Mouse (Mus musculus) adrenal gland, postnatal 10 days (tissue): ENCODE measurements around the gene Usp5. TPM values are rescaled to one million over a fixed set of nuclear protein-coding genes. Genes with fewer than 3 reads are reported as not detected.

Experiments used
- DNase-seq: peaks from one replicate; pipeline ENCODE4 v3.0.0; 2021; ENCODE audit warnings: mixed read lengths
- long read RNA-seq, 2 experiments: library from polyadenylated mRNA; stranded (forward); transcript quantifications; one replicate each; pipeline ENCODE4 v2.0.0; 2021
- total RNA-seq, 2 experiments: library from RNA; stranded (reverse); gene quantifications; 2 replicates each; pipeline ENCODE4 v1.2.3; 2021

The Usp5 gene
- total RNA-seq = 100 to 1,000 TPM in 1 of 2 experiments, 10 to 100 TPM in 1; 89.2 to 111 TPM
- long read RNA-seq, experiment 1, transcript Usp5-201 (20 exons, 3,213 nt) = minor isoform, 6 of 133 reads
- long read RNA-seq, experiment 1, transcript Usp5-202 (20 exons, 3,076 nt) = major isoform, 66 of 133 reads
- long read RNA-seq, experiment 1, partial matches to known transcripts = 53 of 133 reads
- long read RNA-seq, experiment 1, other reads (novel, unspliced or antisense) = 8 of 133 reads
- long read RNA-seq, experiment 2, transcript Usp5-202 (20 exons, 3,076 nt) = major isoform, 37 of 58 reads
- long read RNA-seq, experiment 2, partial matches to known transcripts = 7 of 58 reads
- long read RNA-seq, experiment 2, other reads (novel, unspliced or antisense) = 13 of 58 reads

DNA sequence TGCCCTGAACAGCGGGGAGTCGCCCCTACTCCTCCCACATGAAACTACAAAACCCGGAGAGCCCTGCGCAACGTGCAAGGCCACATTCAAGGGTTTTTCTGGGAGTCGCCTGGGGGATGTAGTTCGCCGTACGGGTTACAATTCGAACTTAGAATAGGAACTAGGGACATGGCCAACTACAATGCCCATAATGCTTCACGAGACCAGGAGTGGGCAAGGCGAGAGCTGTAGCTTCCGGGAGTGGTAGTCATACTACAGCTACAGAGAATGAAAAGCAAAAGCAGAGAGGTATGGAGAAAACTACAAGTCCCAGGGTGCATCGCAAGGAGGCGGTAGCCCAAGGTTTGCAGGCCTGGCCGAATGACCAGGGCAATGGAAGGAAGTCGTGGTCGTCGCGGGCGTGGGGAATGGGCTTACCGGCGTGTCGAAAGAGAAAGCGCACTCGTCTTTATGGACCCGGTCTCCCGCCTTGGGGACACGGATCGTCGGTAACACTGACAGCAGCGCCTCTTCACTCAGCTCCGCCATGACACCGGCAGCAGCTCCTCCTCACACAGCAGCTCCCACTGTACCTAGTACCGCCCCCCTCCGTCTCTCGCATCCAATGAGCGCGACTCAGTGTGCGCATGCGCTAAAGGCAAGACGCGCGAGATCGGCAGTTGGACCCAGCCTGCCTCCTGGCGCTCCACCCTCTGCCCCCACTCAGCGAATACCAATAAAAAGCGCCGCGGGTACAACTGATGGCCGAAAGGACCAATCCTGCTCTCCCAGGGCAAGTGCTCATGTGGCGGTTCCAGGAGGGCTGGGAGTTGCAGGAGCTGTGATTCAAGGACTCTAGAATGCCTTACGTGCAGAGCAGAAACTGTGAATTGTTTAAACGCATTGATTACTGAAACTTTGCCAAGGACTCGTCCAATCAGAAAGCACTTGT is at the start of gene Usp5, which contains the start of gene Cdca3:
Gene Usp5 (minus strand): TSS at position 617 of the 931 bp plus-strand sequence.
Gene Cdca3 (plus strand): TSS at position 680 of the 931 bp plus-strand sequence.
- DNase-seq = peak; percentile 98

DNA sequence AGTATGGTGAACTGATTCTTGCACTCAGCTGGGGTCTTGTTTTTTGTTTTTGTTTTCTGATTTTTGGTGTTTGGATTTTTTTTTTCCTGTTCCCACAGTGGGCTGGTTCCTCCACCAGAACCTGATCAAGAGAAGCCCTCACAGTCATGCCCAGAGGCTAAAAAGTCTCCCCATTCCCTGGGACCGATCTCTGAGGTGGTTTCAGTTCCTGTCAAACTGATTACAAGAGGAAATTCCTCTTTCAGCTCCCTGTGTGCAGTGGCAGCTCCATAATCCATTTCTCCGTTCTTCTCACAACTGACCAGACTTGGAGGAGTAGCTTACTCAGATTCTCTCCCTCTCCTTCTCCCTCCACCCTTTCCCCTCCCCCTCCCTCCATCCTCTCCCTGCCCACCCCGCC is 45.1 kb upstream of the Usp5 start:
- no peak for DNase-seq

DNA sequence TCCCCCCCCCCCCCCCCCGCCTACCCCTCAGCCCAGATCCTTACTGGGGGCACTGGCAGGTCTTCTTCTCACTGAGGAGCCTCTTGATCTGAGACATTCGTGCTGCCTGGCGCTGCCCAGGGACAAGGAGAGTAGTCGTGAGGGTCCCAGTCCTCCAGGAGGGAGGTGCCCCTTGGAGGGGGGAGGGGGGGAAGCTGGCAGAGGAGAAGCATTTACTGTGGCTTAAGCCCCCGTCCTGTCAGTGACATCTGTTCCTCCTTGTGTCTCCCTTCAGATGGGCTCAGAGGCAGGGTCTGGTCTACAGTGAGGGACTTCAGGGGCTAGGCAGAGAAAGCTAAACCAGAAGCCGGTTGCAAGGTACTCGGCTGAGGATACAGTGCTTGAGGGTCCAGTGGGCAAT is 37.3 kb upstream of the Usp5 start:
- DNase-seq = no peak

DNA sequence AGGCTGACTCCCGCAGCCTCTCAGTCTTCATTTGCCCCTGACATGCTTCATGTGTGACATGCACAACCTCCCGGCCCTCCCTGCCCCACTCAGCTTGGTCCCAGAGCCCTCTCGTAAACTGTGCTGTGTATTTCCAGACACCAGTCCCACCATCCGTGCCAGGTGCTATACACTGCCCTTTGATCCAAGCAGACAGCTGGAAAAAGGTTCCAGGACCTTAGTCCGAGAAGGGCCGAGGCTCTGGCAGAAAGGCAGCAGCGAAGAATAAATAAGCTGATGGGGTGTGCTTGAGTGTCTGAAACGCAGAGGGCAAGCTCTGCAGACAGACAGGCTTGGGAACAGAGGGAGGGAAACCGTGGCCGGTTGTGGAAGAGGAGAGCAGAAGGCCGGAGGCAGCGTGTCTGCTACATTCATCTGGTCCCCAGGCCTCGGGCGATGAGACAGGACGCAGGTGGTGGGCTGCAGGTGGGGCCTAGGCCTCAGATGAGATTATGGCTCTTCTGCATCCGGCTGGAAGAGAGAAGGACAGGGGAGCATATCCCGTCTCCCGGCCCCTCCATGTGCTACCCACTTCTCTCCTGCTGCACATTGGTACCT is 36.6 kb upstream of the Usp5 start:
- DNase-seq = no peak

DNA sequence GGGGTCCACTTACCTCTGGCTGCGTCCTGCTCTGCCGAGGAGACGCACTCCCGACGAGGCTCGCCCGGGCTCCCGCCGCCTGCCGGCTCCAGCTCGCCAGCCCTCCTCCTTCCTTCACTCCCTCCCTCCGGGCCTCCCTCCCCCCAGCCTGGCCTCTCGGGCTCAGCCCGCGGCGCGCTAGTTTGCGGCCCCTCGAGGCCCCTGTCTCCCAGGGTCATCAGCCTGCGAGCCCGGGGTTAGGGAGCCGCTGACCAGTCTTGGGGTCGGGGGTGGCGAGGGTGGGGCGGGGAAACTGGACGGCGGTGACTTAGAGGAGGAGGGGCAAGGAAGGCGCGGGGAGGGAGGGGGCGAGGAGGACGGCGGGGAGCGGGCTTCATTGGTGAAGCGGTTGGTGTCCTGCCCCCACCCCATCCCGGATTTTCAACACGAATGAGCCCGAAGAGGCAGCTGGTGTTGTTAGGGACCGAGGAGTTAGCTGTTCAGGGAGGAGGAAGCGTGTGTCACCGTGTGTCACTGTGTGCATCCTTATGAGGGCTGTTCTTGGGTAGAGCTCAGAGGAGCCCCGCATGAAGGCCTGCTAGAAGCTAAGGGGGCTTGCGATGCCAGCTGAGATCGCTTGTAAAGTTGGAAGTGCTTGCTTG is 34.5 kb upstream of the Usp5 start, which contains the start of gene Gpr162:
Gene Gpr162 (minus strand): TSS at position 326 of the 641 bp plus-strand sequence.
- peak; percentile 80 for DNase-seq

DNA sequence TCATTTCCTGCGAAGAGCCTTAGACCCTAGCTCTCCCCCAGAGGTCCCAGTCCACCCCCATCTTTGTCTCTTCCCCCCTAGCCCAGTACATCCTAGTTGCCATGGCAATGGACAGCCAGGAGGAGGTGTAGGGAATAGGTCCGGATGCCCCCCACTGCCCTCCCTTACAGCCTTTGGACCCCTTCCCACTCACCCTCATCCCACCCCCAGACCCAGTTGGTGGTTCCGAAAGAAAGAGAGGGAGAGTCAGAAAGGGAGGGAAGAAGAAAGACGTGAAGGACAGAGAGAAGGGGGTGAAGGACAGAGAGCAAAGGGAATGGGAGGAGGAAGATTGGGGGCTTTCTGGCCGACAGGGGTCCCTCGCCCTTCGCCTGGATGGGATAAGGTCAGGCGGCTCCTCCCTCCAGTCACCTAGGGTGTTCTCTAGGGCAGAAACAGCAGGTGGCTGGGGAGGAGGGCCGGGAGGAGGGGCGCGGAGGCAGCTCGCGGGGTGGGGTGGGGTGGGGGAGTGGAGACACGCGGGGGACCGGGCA is 33.9 kb upstream of the Usp5 start:
- DNase-seq = no peak

DNA sequence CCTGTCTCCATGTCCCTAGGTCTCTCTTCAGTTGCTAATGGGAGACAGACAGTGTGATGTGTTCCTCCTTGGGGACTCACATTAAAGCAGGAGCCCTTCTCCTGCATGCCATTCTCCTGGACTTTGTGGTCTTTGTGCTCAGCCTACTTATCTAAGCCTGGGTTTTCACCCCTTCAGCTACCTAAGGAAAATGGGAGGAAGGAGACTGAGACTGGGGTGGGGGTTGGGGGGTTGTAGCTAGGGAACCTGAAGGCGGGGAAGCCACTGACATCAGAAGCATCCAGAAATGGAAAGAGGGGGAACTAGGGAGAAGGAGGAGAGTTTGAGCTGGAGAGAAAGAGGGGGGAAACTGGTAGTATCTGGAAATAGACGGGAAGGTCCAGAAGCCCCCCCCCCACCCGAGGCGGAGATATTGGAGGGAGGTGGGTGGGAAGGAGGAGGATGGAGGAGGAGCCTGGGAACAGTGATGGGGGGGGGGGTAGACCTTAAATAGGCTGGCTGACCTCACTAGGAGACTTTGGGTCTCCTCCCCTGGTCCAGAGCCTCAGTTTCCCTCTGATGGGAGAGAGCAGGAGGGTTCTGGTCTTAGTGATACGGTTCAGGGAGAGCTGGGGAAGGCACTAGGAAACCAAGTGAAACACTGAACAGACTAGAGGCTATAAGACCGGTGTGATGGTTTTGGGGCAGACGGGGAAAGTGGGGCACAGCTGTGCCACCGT is 33.3 kb upstream of the Usp5 start:
- DNase-seq = no peak

DNA sequence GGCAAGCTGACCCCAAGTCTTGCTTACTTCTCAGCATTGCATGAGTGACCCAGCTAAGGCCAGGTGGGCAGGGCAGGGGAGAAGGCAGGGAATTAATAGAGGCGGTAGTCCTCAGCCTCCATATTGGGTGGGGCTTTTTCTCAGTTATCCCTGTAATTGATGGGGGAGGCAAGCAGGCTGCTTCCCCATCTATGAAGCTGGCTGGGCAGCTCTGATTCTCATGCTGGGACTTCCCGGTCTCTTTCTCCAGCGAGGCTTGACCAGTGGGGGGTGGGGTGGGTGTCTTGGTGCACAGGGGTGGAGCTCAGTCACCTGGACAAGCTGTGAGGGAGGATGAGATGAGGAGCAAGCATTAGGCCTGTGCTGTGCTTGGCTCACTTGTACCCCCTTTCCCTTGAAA is 32.5 kb upstream of the Usp5 start:
- DNase-seq = no peak

DNA sequence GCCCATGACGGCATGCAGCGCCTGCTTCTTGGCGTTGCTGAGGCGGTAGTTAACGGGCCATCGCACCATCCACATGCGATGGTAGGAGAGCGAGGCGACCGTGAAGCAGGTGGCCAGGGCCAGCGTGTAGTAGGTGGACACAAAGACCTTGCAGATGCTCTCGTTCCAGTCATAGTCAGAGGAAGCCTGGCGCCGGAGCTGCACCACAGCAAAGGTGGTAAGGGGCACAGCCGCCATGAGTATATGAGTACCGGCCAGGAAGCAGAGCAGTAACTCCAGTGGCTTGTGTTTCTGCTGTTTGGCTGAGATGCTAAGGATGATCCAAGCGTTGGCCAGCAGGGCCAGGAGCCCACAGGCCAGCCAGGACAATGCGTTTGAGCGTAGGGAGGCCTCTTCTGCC is 32.0 kb upstream of the Usp5 start:
- no peak for DNase-seq

DNA sequence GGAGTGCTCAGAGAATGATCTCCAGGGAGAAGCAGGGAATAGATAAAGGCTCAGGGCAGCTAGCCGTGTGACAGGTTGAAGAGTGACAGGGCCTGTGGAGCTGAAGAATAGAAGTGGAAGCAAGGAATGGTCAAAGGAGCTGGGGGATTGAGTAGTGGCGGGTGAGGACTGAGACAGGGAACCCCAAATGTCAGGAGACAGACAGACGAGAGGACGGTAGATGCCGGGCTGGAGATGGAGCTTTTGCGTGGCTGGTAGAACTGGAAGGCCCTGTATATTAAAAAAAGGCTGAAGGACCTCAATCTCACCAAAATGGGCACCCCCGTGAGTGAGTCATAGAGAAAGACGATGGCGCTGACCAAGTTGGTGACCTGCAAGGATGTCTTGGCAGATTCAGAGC is 31.2 kb upstream of the Usp5 start:
- DNase-seq = no peak

DNA sequence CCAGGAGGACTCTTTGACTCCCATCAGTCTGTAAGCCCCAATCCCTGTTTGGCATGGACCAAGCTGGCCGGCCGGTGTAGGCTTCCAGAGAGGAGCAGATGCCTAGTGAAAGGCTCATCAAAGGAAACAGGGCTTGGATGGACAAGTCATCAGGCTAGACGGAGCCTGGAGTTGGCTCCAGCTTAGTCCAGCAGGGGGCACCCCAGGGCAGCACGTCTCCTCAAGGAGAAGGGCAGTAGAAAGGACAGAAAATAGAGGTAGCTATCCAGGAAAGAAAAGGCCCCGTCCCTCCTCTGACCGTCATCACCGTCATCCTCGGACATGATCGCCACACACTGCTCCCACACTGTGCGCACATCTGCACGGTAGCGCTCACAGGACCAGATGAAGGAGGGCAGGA is 30.4 kb upstream of the Usp5 start:
- DNase-seq = peak; percentile 95

DNA sequence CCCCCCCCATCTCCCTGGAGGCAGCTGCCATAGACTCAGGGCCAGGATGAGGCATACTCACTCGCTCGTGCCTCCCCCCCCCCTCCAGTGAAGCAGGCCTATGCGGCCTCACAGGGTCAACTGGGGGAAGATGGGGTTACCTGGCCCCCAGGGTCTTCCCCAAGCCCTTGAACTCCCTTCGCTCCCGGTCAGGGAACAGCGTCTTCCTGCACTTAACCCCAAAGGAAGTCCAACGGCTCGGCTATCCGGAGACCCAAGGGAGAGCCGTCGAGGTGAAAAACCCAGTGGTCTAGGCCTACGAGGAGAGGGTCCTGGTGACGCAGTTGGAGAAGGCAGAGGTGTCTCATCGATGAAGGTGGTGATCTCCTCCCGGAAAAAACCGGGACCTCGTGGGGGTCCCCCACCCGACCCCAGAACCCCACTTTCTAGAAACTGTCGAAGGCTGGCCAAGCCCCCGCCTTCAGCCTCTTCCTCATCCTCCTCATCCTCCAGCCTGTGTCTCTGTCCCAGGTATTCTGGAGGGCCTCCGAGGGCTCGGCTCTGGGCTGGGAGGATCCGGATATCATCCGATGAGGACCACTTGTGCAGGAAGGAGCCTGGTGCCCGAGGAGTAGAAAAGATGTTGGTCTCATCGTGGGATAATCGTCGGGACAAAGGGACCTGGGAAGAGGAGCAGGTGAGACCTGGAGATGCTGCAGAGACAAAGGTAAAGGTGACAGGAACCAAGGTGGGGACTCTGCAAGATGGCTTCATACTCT is 29.5 kb upstream of the Usp5 start:
- no peak for DNase-seq

DNA sequence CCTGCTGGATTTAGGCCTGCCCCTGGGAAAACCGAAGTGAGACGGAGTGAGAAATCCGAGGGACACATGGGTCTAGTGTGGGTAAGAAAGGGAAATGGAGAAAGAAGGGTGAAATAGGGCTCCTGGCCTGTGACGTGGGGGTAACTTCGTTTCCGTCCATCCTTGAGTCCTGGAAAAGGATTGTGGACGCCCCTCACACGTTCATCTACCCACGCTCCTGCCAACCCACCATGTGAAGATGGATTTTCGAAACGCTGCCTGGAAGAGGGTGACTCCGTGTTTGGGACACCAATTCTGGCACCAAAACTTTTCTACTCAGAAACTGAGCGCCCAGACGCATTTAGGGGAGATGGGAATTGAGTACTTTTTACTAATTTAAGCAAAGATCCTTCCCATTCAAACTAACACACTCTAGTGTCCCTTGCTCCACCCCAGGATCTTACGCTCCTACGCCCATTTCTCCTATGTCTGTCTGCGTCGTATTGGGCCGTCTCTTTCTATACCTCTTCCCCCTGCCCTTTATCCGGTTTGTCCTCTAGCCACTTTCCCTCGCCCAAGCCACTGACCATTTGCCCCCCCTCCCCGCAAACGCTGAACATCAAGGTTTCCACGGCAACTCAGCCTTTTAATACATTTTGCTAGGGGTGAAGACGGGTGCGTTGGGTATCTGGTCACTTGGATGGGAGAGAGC is 28.7 kb upstream of the Usp5 start:
- DNase-seq = no peak

DNA sequence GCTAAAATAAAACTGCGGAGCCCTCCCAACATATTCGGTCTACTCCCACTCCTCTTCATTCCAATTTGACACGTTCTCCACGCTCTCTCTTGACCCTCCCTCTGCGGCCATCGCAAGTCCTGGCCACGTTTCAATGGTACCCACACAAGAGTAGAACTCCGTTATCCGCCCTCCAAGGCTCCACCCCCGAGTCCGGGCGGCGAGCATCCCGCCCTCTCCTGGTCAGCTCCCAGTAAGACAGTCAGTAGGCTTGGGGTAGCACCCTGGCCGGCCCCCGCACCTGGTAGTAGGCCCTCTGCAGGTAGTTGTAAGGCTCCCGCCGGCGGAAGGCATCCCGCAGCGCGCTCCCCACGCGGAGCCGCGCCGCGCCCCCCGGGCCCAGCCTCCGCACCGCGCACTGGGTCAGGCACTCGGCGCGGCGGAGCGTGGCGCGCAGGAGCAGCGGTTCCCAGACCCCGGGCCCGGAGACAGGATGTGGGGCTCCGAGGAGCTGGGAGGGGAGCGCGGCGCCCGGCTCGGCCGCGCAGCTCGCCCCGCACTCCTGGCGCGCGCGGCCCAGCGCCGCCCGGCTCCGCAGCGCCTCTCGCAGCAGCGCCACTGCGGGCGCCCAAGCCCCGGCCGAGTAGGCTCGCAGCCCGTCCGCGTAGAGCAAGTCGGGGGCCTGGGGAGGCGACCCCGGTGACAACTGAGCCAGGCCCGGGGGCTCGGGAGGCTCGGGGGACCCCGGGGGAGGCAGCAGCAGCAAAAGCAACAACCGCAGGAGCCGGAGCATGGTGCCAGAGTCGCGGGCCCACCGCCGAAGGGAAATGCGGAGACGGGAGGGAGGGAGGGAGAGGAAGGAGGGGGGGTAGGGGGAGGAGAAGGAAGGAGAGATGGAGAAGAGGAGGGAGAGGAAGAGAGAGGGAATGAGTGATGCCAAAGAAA is 27.9 kb upstream of the Usp5 start, which contains the start of gene P3h3:
Gene P3h3 (minus strand): TSS at position 837 of the 924 bp plus-strand sequence.
- peak; percentile 87 for DNase-seq

DNA sequence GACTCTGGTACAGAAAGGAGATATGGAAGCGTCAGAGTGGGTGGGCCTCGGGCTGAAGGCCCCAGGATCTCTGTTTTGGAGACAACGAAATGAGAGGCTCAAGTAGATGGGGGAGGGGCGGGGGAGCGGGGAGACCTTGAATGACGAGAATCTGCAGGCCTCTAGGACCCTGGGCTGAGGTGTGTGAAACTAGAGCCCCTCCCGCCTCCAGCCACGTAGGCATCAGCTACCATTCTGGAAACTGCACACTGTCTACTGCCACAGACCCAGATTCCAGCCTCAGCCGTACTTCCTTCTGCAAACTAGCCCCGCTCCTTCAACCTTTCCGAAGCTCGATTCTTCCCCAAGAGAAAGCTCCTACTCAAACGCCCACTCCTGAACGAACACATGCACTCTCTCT is 27.0 kb upstream of the Usp5 start:
- DNase-seq = no peak

DNA sequence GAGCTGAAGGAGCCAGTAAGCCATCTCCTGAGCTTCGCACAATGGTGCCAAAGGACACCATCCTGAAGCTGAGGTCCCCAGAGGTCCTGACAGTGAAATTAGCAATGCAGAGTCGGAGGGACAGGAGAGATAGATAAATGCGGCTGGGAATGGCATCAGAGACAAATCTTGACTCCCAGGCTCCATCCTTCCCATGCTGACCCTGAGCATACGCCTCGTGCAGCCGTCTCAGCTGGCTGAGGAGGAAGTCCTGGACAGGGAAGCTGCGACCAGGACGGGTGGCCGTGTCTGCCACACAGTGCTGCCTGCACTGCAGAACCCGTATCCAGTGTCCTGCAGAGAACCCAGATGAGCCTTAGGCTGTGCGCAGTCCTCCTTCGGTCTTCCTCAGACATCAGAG is 25.4 kb upstream of the Usp5 start:
- no peak for DNase-seq

DNA sequence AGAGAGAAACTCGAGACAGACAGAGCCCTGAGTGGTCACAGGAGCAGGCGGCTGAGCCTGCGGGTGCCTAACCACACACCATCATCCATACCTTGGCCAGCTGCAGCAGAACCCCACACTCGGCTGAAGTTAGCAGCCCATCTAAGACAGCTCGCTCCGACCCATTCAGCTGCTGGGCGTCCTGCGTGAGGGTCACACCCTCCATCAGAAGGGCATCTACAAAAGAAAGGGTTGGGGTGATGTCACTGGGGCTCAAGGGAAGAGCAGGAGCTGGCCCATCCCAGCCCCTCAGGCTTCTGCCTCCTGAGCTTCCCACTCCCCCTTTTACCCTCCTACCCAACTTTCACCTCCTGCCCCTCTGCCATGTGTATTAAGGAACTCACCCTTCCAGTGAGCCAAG is 21.3 kb upstream of the Usp5 start:
- no peak for DNase-seq

DNA sequence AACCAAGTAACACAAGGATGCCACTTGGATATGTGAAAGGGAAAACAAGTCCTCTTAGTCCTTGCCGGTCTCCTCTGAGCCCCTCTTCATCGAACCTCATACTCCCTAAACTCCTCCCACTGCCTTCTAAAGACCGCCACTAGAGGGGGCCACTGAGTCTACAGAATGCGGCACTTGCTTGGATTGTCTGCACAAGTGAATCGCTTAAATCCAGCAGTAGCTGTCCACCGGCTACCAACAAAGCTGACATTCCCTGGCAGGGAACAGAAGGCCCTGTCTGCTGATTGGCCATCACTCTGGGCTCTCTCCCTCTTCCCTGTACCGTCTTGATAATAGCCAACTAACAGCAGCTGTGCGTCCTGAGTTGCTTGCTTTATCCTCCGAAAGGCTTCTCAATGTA is 18.0 kb upstream of the Usp5 start:
- peak; percentile 95 for DNase-seq
